In the genomic region with DNA sequence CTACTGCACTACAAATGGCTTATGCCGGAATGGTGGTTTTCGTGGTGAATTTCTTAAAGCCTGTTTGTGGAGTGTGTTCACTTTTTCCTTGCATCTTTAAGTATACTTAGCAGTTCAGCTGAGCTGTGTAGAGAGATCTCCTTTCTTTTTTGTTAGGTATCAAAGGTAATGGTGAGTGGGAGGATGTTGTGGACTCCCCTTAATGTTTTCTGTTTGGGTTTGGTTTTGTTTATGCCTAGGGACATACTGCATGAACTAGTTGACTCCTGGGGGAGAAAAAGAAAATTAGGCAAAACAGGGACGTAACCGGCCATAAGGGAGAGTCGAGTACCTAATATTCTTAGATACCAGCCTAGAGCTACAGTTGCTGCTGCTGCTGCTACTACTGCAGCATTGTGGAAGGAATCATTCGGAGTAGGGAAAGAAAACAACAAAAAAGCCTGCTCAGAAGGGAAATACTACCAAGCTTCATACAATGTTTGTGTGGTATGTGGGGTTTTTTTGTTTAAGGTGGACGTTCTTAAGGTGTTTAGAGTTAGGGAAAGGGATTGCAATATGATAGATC, we compare ENCODE assay signal across 7 mouse cellular contexts. TPM values are rescaled to one million over a fixed set of nuclear protein-coding genes. Genes with fewer than 3 reads are reported as not detected.
DNase-seq lines count a peak whose midpoint lies in the region; ATAC-seq and TF ChIP-seq lines count a peak whose summit lies in the region.

No protein-coding gene starts in this region.

- TF ChIP-seq CTCF in spleen, adult 2 months (IDR thresholded peaks at IDR 0.05; ENCODE audit: extremely low read depth, insufficient read depth, insufficient read length, insufficient replicate concordance) = no peak
- no peak for TF ChIP-seq CTCF in olfactory bulb, adult 2 months (IDR thresholded peaks at IDR 0.05; ENCODE audit: insufficient read depth, low read depth, low read length)

- H3K4me1 ChIP-seq in spleen, adult 2 months (ENCODE audit: control insufficient read depth, insufficient read depth, insufficient read length) = peaks cover 6% of the 10 kb centered on the region
- peaks cover 17% of the 10 kb centered on the region for H3K4me1 ChIP-seq in embryonic facial prominence, embryonic 12.5 days
- peaks cover 24% of the 10 kb centered on the region for H3K4me1 ChIP-seq in limb, embryonic 10.5 days
- 0 out of 2 replicates have a peak, but pooled peaks cover 2% of the 10 kb centered on the region for H3K4me1 ChIP-seq in olfactory bulb, adult 2 months (ENCODE audit: control insufficient read depth, insufficient read depth, low read length)

- WGBS in spleen, adult 2 months = 28% methylated on average over 7 of the region's 7 CpGs
- 9% methylated on average over 7 of the region's 7 CpGs for WGBS in embryonic facial prominence, embryonic 12.5 days
- 14% methylated on average over 7 of the region's 7 CpGs for WGBS in limb, embryonic 10.5 days
- 2% methylated on average over 7 of the region's 7 CpGs for WGBS in olfactory bulb, adult 2 months

- no peak for DNase-seq in spleen, adult 2 months (ENCODE audit: low read depth in 1 of 2, low spot score in 2 of 2)
- no peak for DNase-seq in spleen, postnatal 4 days (ENCODE audit: low spot score in 2 of 2)
- DNase-seq in limb, embryonic 10.5 days (ENCODE audit: low spot score) = no peak
- DNase-seq in testis, postnatal 14 days (ENCODE audit: low spot score) = no peak

- H3K4me3 ChIP-seq in spleen, adult 2 months (ENCODE audit: extremely low read depth, insufficient read depth, insufficient read length) = peak overlapping the region; percentile 83
- peak overlapping the region; percentile 93 for H3K4me3 ChIP-seq in embryonic facial prominence, embryonic 12.5 days
- H3K4me3 ChIP-seq in limb, embryonic 10.5 days = peak overlapping the region; percentile 98
- no peak overlapping the region for H3K4me3 ChIP-seq in olfactory bulb, adult 2 months (ENCODE audit: insufficient read depth, low read depth, low read length)

- H3K36me3 ChIP-seq in spleen, adult 2 months (ENCODE audit: control insufficient read depth, insufficient read depth, low read length) = no peaks in the 10 kb centered on the region
- H3K36me3 ChIP-seq in embryonic facial prominence, embryonic 12.5 days = no peaks in the 10 kb centered on the region
- no peaks in the 10 kb centered on the region for H3K36me3 ChIP-seq in limb, embryonic 10.5 days

- H3K27me3 ChIP-seq in spleen, adult 2 months (ENCODE audit: control insufficient read depth, insufficient read depth, low read length) = no peaks in the 10 kb centered on the region
- no peaks in the 10 kb centered on the region for H3K27me3 ChIP-seq in embryonic facial prominence, embryonic 12.5 days
- no peaks in the 10 kb centered on the region for H3K27me3 ChIP-seq in limb, embryonic 10.5 days (ENCODE audit: low read depth, poor library complexity, severe bottlenecking)

- H3K9me3 ChIP-seq in embryonic facial prominence, embryonic 12.5 days = no peaks in the 10 kb centered on the region
- no peaks in the 10 kb centered on the region for H3K9me3 ChIP-seq in limb, embryonic 10.5 days (replicated peaks)

- H3K4me2 ChIP-seq in embryonic facial prominence, embryonic 12.5 days (replicated peaks) = peak overlapping the region; percentile 56

- peak overlapping the region; percentile 96; the same call in 1 of the 2 replicates for H3K27ac ChIP-seq in spleen, adult 2 months (ENCODE audit: insufficient read depth, low read length)
- H3K27ac ChIP-seq in embryonic facial prominence, embryonic 12.5 days = peak overlapping the region; percentile 98
- peak overlapping the region; percentile 99 for H3K27ac ChIP-seq in limb, embryonic 10.5 days
- H3K27ac ChIP-seq in olfactory bulb, adult 2 months (ENCODE audit: insufficient read depth, low read depth, low read length) = peak overlapping the region; percentile 51; the same call in 1 of the 2 replicates

- H3K9ac ChIP-seq in embryonic facial prominence, embryonic 12.5 days = peak overlapping the region; percentile 98

- ATAC-seq in embryonic facial prominence, embryonic 12.5 days (ENCODE audit: insufficient number of reproducible peaks, insufficient read depth, low FRiP score, low TSS enrichment) = no peak
- ATAC-seq in megakaryocyte-erythroid progenitor cell, adult 5-6 weeks (replicated peaks; ENCODE audit: low FRiP score, low TSS enrichment, poor library complexity, severe bottlenecking) = no peak

- TF ChIP-seq POLR2A in spleen, adult 2 months (IDR thresholded peaks at IDR 0.05; ENCODE audit: low read depth, low read length) = no peak
- no peak for TF ChIP-seq POLR2A in olfactory bulb, adult 2 months (IDR thresholded peaks at IDR 0.05; ENCODE audit: insufficient read depth, low read depth, low read length)

RNA-seq across cellular contexts. Expression of gene Glcci1, which starts 1.5 kb away (rescaled TPM):
- polyA plus RNA-seq in spleen, adult 2 months (2012; rRNA removed) = 11.2 and 14.0 TPM in 2 replicates
- polyA plus RNA-seq in embryonic facial prominence, embryonic 12.5 days (2016; fragmentation: Nextera tagmentation; extraction: Ambion mirVana) = 14.5 and 15.9 TPM in 2 replicates
- 11.0 and 16.3 TPM in 2 replicates for polyA plus RNA-seq in limb, embryonic 10.5 days (2016; fragmentation: Nextera tagmentation; extraction: Ambion mirVana)
- polyA plus RNA-seq in olfactory bulb, adult 2 months (2012; ENCODE audit: insufficient read depth, insufficient read length, low replicate concordance, missing spikeins) = 189 TPM in 1 of 2 replicates, not detected in the other
- total RNA-seq in megakaryocyte-erythroid progenitor cell, adult 5-6 weeks (2014; fragmentation: Nextera tagmentation) = 11.0 and 16.9 TPM in 2 replicates
- 3.0 and 7.0 TPM in 2 replicates for total RNA-seq in megakaryocyte-erythroid progenitor cell, adult 5-6 weeks (2017)

Comparison
In these comparisons a context has a peak if more than half of its experiments do, and no peak if none do; other contexts are left out.
1. RNA of gene Glcci1, which starts 1.5 kb away (polyA plus RNA-seq): 189 TPM in olfactory bulb, adult 2 months; 11.0 to 16.3 TPM in limb, embryonic 10.5 days, 14.5 to 15.9 TPM in embryonic facial prominence, embryonic 12.5 days and 11.2 to 14.0 TPM in spleen, adult 2 months; every median in the first group is over 10 times any median in the second.
2. Peak in every context shown above with its lines, with median percentiles within 50 percentile points of each other: H3K27ac ChIP-seq.